Mouse (Mus musculus) heart, postnatal 0 days (tissue): ENCODE results near the gene Plekhf1. TPM values are rescaled to one million over a fixed set of nuclear protein-coding genes. Genes with fewer than 3 reads are reported as not detected.

Experiments
- ATAC-seq: fragments of 200-750 bp; cut with Nextera tagmentation; 2 replicates; pipeline ENCODE4 v1.8.0; 2017; ENCODE audit warnings: low read depth, moderate number of reproducible peaks, moderate library complexity; ENCODE audit not compliant: insufficient read depth
- DNase-seq: peaks from one replicate; pipeline ENCODE4 v3.0.0-alpha.2; 2016; ENCODE audit warnings: low spot score
- H3K27ac ChIP-seq: fragments of 300-500 bp; sonication (generic); 2 replicates; pipeline ENCODE4 v1.5.1; 2014; ENCODE audit warnings: low read depth, mild to moderate bottlenecking
- H3K27me3 ChIP-seq: fragments of 300-500 bp; sonication (generic); 2 replicates; pipeline ENCODE4 v1.6.1; 2014; ENCODE audit warnings: low read length, mixed read lengths; ENCODE audit not compliant: control insufficient read depth, insufficient read depth
- H3K36me3 ChIP-seq: fragments of 300-500 bp; sonication (generic); replicated peaks from 2 replicates; pipeline ENCODE4 v1.6.1; 2014; ENCODE audit warnings: low read length, mixed read lengths; ENCODE audit not compliant: control insufficient read depth, insufficient read depth
- H3K4me1 ChIP-seq: fragments of 300-500 bp; sonication (generic); 2 replicates; pipeline ENCODE4 v1.6.1; 2014; ENCODE audit warnings: antibody characterized with exemption; ENCODE audit not compliant: control insufficient read depth, insufficient read depth
- H3K4me2 ChIP-seq: fragments of 300-500 bp; sonication (generic); 2 replicates; pipeline ENCODE4 v1.6.1; 2014; ENCODE audit warnings: low read depth, mild to moderate bottlenecking, low read length, moderate library complexity
- H3K4me3 ChIP-seq: fragments of 300-500 bp; sonication (generic); 2 replicates; pipeline ENCODE4 v1.5.1; 2014; ENCODE audit warnings: low read depth, low read length
- H3K9ac ChIP-seq: fragments of 300-500 bp; sonication (generic); replicated peaks from 2 replicates; pipeline ENCODE4 v1.6.1; 2014; ENCODE audit warnings: low read depth, low read length, mixed read lengths
- H3K9me3 ChIP-seq: fragments of 300-500 bp; sonication (generic); replicated peaks from 2 replicates; pipeline ENCODE4 v1.6.1; 2016; ENCODE audit warnings: low read length; ENCODE audit not compliant: control insufficient read depth
- CTCF ChIP-seq: IDR thresholded peaks from 2 replicates; pipeline ENCODE4 v1.5.1; 2016; ENCODE audit warnings: antibody characterized with exemption, control low read depth, low read depth
- EP300 ChIP-seq: IDR thresholded peaks from 2 replicates; pipeline ENCODE4 v1.6.1; 2016; ENCODE audit warnings: antibody characterized with exemption, low read depth
- WGBS: fragments of 180-500 bp; shearing (Covaris S2); extraction: QIAGEN DNeasy Blood & Tissue Kit; methylation state at CpG from one replicate; pipeline ENCODE4 v1.1.7; 2014; 5-methylcytosine and 5-hydroxymethylcytosine counted together
- polyA plus RNA-seq: library from polyadenylated mRNA; unstranded; fragments of >200 nt; fragmentation: Nextera tagmentation; extraction: Ambion mirVana; gene quantifications from 2 replicates; pipeline ENCODE4 v1.2.1, GENCODE M21; 2015
- total RNA-seq: library from RNA; depleted of rRNA; stranded (reverse); fragments of >200 nt; gene quantifications from 2 replicates; pipeline ENCODE4 v1.2.3, GENCODE M21; 2014; ENCODE audit warnings: low replicate concordance

Gene Plekhf1
- total and polyA plus RNA-seq, 2 experiments from 2014 or later = 6.6 to 17.5 TPM

GRCm38 (mm10) chr7:38227181-38227899 lies 476 bp downstream of the Plekhf1 start:
- no peaks in the 10 kb centered on the region for H3K36me3 ChIP-seq
- TF ChIP-seq CTCF (no peak), EP300 (no peak)
- H3K9me3 ChIP-seq = no peaks in the 10 kb centered on the region
- under 1% methylated on average over 25 of the region's 25 CpGs for WGBS
- H3K4me2 ChIP-seq = peak overlapping the region; percentile 73
- peak overlapping the region; percentile 69 for H3K9ac ChIP-seq
- no peaks in the 10 kb centered on the region for H3K27me3 ChIP-seq
- peak overlapping the region; percentile 69 for H3K4me3 ChIP-seq
- ATAC-seq (peak; percentile 70), DNase-seq (peak; percentile 77)
- peak overlapping the region; percentile 94 for H3K27ac ChIP-seq
- H3K4me1 ChIP-seq = peaks cover 22% of the 10 kb centered on the region

DNA sequence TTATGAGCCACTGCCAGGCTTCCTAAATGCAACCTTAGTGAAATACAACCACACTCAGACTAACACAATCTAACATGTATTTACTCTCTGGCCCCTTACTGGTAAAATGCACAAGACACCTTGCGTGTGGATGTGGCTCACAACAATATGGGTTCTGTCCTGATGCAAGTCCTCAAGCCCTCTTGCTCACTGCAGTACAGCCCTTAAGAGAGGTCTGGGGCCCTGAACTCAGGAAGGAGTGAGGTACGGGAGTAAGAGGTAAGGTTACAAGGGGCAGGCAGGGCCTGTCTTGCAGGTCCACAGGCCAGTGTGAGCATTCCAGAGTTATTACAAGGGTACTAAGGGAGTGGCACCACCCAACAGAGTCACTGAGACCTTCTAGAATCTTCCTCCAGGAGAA lies 1.6 kb downstream of the Plekhf1 start:
- Histone ChIP-seq H3K27ac (peak overlapping the region; percentile 94), H3K4me3 (peak overlapping the region; percentile 69), H3K36me3 (peaks cover 5% of the 10 kb centered on the region), H3K9me3 (no peaks in the 10 kb centered on the region), H3K4me2 (peak overlapping the region; percentile 73), H3K9ac (peak overlapping the region; percentile 69; the same call in 1 of the 2 replicates), H3K4me1 (peaks cover 22% of the 10 kb centered on the region), H3K27me3 (no peaks in the 10 kb centered on the region)
- no peak for DNase-seq
- WGBS = 65% methylated on average over 2 of the region's 2 CpGs
- TF ChIP-seq CTCF (no peak), EP300 (no peak)
- no peak for ATAC-seq

- peaks cover 19% of the 10 kb centered on the region for H3K36me3 ChIP-seq
- H3K4me3 ChIP-seq = peak overlapping the region; percentile 23
- peak; percentile 96 for TF ChIP-seq EP300
- no peak for TF ChIP-seq CTCF
- peak overlapping the region; percentile 94 for H3K27ac ChIP-seq
- H3K4me1 ChIP-seq = peaks cover 33% of the 10 kb centered on the region
- no peaks in the 10 kb centered on the region for H3K27me3 ChIP-seq
- DNase-seq (peak; percentile 96), ATAC-seq (peak; percentile 64)
- H3K9me3 ChIP-seq = no peaks in the 10 kb centered on the region
- no peak overlapping the region; the same call in 1 of the 2 replicates for H3K9ac ChIP-seq
- peak overlapping the region; percentile 73 for H3K4me2 ChIP-seq
- 39% methylated on average over 13 of the region's 13 CpGs for WGBS
Measured at GRCm38 (mm10) chr7:38224577-38225369, 3.0 kb downstream of the Plekhf1 start.

- Histone ChIP-seq H3K9ac (no peak overlapping the region), H3K4me1 (peaks cover 61% of the 10 kb centered on the region), H3K27me3 (no peaks in the 10 kb centered on the region), H3K27ac (no peak overlapping the region), H3K36me3 (peaks cover 33% of the 10 kb centered on the region), H3K4me2 (no peak overlapping the region), H3K4me3 (no peak overlapping the region), H3K9me3 (no peaks in the 10 kb centered on the region)
- TF ChIP-seq EP300 = no peak
- TF ChIP-seq CTCF = no peak
- 93% methylated on average over 7 of the region's 7 CpGs for WGBS
- ATAC-seq = no peak
- no peak for DNase-seq
Measured at GRCm38 (mm10) chr7:38220866-38221265, 7.0 kb downstream of the Plekhf1 start.

DNA sequence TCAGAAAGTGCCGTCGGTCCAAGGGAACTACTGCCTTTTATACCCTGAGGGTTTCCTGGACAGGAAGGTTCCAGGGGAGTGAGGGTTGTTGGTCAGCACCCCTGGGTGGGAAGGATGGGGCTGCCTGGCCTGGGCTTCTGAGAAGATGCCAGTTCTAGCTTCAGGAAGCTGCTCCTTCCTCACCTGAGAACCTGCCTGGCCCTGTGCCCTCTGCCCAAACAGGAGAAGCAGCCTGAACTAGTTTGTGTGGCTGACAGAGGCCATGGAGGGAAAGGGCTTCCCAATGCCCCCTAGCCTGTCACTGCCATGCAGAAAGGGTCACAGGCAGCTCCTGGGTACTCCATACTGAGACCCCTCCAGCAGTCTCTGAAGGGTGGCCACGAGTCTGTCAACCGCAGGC lies 8.3 kb downstream of the Plekhf1 start:
- ATAC-seq (no peak), DNase-seq (no peak)
- H3K36me3 ChIP-seq = peaks cover 33% of the 10 kb centered on the region
- WGBS = 86% methylated on average over 4 of the region's 4 CpGs
- no peak overlapping the region for H3K27ac ChIP-seq
- no peaks in the 10 kb centered on the region for H3K9me3 ChIP-seq
- TF ChIP-seq CTCF = no peak
- H3K4me1 ChIP-seq = peaks cover 52% of the 10 kb centered on the region
- no peak overlapping the region for H3K9ac ChIP-seq
- H3K27me3 ChIP-seq = no peaks in the 10 kb centered on the region
- H3K4me2 ChIP-seq = no peak overlapping the region
- H3K4me3 ChIP-seq = no peak overlapping the region
